Mouse (Mus musculus): ENCODE measurements around the gene Sox13. TPM values are rescaled to one million over a fixed set of nuclear protein-coding genes. Genes with fewer than 3 reads are reported as not detected.

Sox13 gene
- polyA plus RNA-seq, 1 experiment from 2014 or later = 12.5 TPM

GRCm38 (mm10) chr1:133370352-133370751 lies 53.8 kb downstream of the Sox13 start:
- Histone ChIP-seq H3K27ac (no peak overlapping the region), H3K36me3 (replicated peaks) (no peaks in the 10 kb centered on the region), H3K27me3 (ENCODE audit: poor library complexity, severe bottlenecking) (peaks cover 34% of the 10 kb centered on the region), H3K4me1 (peaks cover 43% of the 10 kb centered on the region), H3K9me3 (no peaks in the 10 kb centered on the region), H3K4me3 (no peak overlapping the region)
- WGBS = 86% methylated on average over 4 of the region's 4 CpGs
- DNase-seq (ENCODE audit: extremely low spot score, low spot score) = no peak

DNA sequence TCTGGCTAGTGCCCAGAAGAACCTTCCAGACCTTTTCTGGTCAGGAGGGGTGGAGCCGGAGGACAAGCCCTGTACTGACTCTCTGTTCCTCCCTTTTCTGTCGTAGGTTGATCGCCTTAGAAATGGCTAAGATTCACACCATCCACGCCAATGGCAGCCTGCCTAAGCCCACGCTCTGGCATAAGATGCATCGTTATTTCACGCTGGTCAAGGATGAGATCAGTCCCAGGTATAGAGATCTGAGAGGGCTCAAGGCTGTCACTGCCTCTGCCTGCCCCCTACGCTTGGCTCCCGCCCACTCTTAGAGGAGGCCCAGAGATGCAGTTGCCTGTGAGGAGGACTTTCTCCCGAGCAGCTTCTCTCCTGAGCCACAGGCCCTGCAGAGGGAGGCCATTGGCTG lies 55.5 kb downstream of the Sox13 start:
- WGBS = 61% methylated on average over 10 of the region's 10 CpGs
- Histone ChIP-seq H3K36me3 (replicated peaks) (no peaks in the 10 kb centered on the region), H3K4me1 (peaks cover 61% of the 10 kb centered on the region), H3K27me3 (ENCODE audit: poor library complexity, severe bottlenecking) (peaks cover 51% of the 10 kb centered on the region), H3K9me3 (no peaks in the 10 kb centered on the region), H3K4me3 (no peak overlapping the region), H3K27ac (peak overlapping the region; percentile 73)
- no peak for DNase-seq (ENCODE audit: extremely low spot score, low spot score)

- 10% methylated on average over 11 of the region's 11 CpGs for WGBS
- H3K27me3 ChIP-seq (ENCODE audit: poor library complexity, severe bottlenecking) = peaks cover 58% of the 10 kb centered on the region
- peaks cover 63% of the 10 kb centered on the region for H3K4me1 ChIP-seq
- no peak for DNase-seq (ENCODE audit: extremely low spot score, low spot score)
- H3K36me3 ChIP-seq (replicated peaks) = no peaks in the 10 kb centered on the region
- H3K27ac ChIP-seq = peak overlapping the region; percentile 73
- no peaks in the 10 kb centered on the region for H3K9me3 ChIP-seq
- H3K4me3 ChIP-seq = no peak overlapping the region
Measured at GRCm38 (mm10) chr1:133367606-133368488, 56.3 kb downstream of the Sox13 start.

GRCm38 (mm10) chr1:133366951-133367605 lies 57.1 kb downstream of the Sox13 start:
- H3K27me3 ChIP-seq (ENCODE audit: poor library complexity, severe bottlenecking) = peaks cover 65% of the 10 kb centered on the region
- no peak overlapping the region for H3K4me3 ChIP-seq

GRCm38 (mm10) chr1:133364890-133365289 lies 59.3 kb downstream of the Sox13 start:
- no peak for DNase-seq (ENCODE audit: extremely low spot score, low spot score)
- Histone ChIP-seq H3K4me1 (peaks cover 51% of the 10 kb centered on the region), H3K4me3 (no peak overlapping the region), H3K9me3 (no peaks in the 10 kb centered on the region), H3K36me3 (replicated peaks) (no peaks in the 10 kb centered on the region), H3K27ac (no peak overlapping the region), H3K27me3 (ENCODE audit: poor library complexity, severe bottlenecking) (peaks cover 76% of the 10 kb centered on the region)
- WGBS = 40% methylated on average over 2 of the region's 2 CpGs

More at GRCm38 (mm10) chr1:133366951-133367605, 57.1 kb downstream of the Sox13 start:
- Histone ChIP-seq H3K36me3 (replicated peaks) (no peaks in the 10 kb centered on the region), H3K9me3 (no peaks in the 10 kb centered on the region), H3K27ac (peak overlapping the region; percentile 73; the same call in 1 of the 2 replicates), H3K4me1 (peaks cover 56% of the 10 kb centered on the region)
- DNase-seq (ENCODE audit: extremely low spot score, low spot score) = no peak
- 56% methylated on average over 10 of the region's 10 CpGs for WGBS

GRCm38 (mm10) chr1:133364022-133364630 lies 60.1 kb downstream of the Sox13 start:
- peak overlapping the region; percentile 81 for H3K4me3 ChIP-seq
- peaks cover 82% of the 10 kb centered on the region for H3K27me3 ChIP-seq (ENCODE audit: poor library complexity, severe bottlenecking)
- WGBS = under 1% methylated on average over 27 of the region's 27 CpGs
- peak overlapping the region; percentile 74 for H3K27ac ChIP-seq
- H3K9me3 ChIP-seq = no peaks in the 10 kb centered on the region
- peaks cover 51% of the 10 kb centered on the region for H3K4me1 ChIP-seq
- no peak for DNase-seq (ENCODE audit: extremely low spot score, low spot score)
- H3K36me3 ChIP-seq (replicated peaks) = no peaks in the 10 kb centered on the region

GRCm38 (mm10) chr1:133363276-133364021 lies 60.7 kb downstream of the Sox13 start, which contains the start of gene Etnk2:
Gene Etnk2, plus strand, starts transcription at chr1:133363572.
- WGBS = under 1% methylated on average over 52 of the region's 52 CpGs
- no peaks in the 10 kb centered on the region for H3K9me3 ChIP-seq
- peak within 1 kb of the TSS; percentile 74 for H3K27ac ChIP-seq
- peaks cover 83% of the 10 kb centered on the region for H3K27me3 ChIP-seq (ENCODE audit: poor library complexity, severe bottlenecking)
- H3K4me1 ChIP-seq = peaks cover 46% of the 10 kb centered on the region
- DNase-seq (ENCODE audit: extremely low spot score, low spot score) = peak; percentile 84
- H3K36me3 ChIP-seq (replicated peaks) = no peaks in the 10 kb centered on the region
- H3K4me3 ChIP-seq = peak within 1 kb of the TSS; percentile 81

DNA sequence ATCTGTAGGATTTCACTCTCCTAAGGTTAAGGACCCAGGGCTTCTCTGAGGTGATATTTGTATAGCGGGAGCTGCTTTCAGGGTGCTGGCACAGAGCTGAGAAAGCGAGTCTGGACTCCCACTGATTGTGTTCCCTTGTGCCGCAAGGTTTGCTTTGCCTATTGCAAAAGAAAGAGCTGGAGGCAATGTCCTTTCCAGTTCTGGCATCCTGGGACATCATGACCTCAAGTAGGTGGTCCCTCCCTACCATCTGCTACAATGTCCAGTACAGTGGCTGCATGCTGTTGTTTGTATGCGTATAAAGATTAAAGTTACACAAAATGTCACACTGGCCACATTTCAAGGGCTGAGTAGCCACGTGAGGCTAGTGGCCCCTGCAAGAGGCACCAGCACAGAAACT lies 62.1 kb downstream of the Sox13 start:
- H3K27me3 ChIP-seq (ENCODE audit: poor library complexity, severe bottlenecking) = peaks cover 86% of the 10 kb centered on the region
- H3K4me3 ChIP-seq = no peak overlapping the region
- peaks cover 33% of the 10 kb centered on the region for H3K4me1 ChIP-seq
- H3K36me3 ChIP-seq (replicated peaks) = no peaks in the 10 kb centered on the region
- H3K27ac ChIP-seq = no peak overlapping the region
- no peak for DNase-seq (ENCODE audit: extremely low spot score, low spot score)
- WGBS = 91% methylated on average over 5 of the region's 5 CpGs
- H3K9me3 ChIP-seq = no peaks in the 10 kb centered on the region

DNA sequence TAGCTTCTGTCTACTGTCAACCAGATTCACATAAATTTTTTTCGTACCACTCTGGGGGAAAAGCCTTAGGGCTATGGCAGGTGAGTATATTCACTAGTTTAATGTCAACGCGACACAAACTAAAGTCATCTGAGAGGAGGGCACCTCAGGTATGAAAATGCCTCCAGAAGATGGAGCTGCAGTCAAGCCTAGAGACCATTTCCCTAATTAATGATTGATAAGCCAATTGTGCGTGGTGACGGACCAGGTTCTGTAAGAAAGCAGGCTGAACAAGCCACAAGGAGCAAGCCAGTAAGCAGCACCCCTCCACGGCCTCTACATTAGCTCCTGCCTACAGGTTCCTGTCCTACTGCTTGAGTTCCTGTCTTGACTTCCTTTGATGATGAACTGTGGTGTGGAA lies 63.2 kb downstream of the Sox13 start:
- no peaks in the 10 kb centered on the region for H3K9me3 ChIP-seq
- WGBS = 92% methylated on average over 6 of the region's 6 CpGs
- peaks cover 86% of the 10 kb centered on the region for H3K27me3 ChIP-seq (ENCODE audit: poor library complexity, severe bottlenecking)
- no peak overlapping the region for H3K4me3 ChIP-seq
- no peak for DNase-seq (ENCODE audit: extremely low spot score, low spot score)
- no peak overlapping the region for H3K27ac ChIP-seq
- H3K36me3 ChIP-seq (replicated peaks) = no peaks in the 10 kb centered on the region
- peaks cover 35% of the 10 kb centered on the region for H3K4me1 ChIP-seq

DNA sequence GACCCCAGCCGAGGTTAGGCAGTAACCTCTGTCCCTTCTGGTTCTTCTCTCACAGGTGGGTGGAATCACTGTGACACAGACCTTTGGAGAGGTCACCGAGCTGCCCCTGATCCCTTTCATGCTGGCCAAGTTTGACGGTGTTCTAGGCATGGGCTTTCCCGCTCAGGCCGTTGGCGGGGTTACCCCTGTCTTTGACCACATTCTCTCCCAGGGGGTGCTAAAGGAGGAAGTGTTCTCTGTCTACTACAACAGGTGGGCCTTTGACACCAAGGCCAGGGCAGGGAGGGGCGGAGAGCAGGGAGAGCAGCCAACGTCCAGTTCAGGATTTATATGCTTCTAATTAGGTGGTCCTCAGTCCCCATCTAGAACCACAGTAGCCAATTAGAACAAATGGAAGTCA lies 67.8 kb downstream of the Sox13 start:
- Histone ChIP-seq H3K27ac (no peak overlapping the region), H3K27me3 (ENCODE audit: poor library complexity, severe bottlenecking) (peaks cover 78% of the 10 kb centered on the region), H3K9me3 (no peaks in the 10 kb centered on the region), H3K4me1 (peaks cover 25% of the 10 kb centered on the region), H3K4me3 (no peak overlapping the region), H3K36me3 (replicated peaks) (no peaks in the 10 kb centered on the region)
- DNase-seq (ENCODE audit: extremely low spot score, low spot score) = no peak
- WGBS = 72% methylated on average over 8 of the region's 8 CpGs

DNA sequence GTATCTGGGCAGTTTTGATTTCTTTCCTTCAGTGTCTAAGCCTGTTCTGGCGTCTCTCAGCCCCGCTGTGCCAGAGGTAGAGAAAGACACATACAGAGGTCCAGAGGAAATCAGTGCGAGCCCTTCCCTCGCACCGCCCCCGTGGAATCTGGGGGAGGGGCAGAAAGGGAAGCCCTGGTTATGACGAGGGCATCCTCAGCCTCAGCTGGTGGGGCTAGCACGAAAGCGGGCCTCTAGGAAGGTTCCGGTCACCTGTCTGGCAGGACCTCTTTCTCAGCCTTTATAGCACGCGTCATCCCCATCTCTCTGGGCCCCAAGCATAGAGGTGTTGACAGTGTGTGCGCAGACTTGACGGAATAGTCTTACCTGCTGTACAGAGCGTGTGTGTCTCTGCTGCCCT lies 68.3 kb downstream of the Sox13 start:
- Histone ChIP-seq H3K9me3 (no peaks in the 10 kb centered on the region), H3K4me3 (no peak overlapping the region), H3K4me1 (peaks cover 25% of the 10 kb centered on the region), H3K27me3 (ENCODE audit: poor library complexity, severe bottlenecking) (peaks cover 77% of the 10 kb centered on the region), H3K36me3 (replicated peaks) (no peaks in the 10 kb centered on the region), H3K27ac (no peak overlapping the region)
- no peak for DNase-seq (ENCODE audit: extremely low spot score, low spot score)
- 57% methylated on average over 15 of the region's 15 CpGs for WGBS

DNA sequence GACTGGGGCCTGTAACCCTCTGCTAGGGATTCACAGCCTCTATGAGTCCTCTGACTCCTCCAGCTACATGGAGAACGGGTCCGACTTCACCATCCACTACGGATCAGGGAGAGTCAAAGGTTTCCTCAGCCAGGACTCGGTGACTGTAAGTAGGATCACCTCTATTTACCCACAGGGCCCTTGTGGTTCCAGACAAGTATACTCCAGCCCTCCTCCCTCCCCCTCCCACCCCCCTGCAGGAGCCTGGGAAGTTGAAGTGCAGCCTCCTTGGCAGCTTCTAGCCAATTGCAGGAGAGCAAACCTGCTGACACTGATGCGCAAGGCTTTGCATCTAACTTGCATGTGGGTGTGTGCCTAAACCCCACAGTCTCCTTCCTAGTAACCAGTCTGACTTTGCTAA lies 68.7 kb downstream of the Sox13 start:
- WGBS = 53% methylated on average over 5 of the region's 5 CpGs
- peaks cover 77% of the 10 kb centered on the region for H3K27me3 ChIP-seq (ENCODE audit: poor library complexity, severe bottlenecking)
- H3K9me3 ChIP-seq = no peaks in the 10 kb centered on the region
- no peak overlapping the region for H3K27ac ChIP-seq
- H3K4me1 ChIP-seq = peaks cover 25% of the 10 kb centered on the region
- no peak overlapping the region for H3K4me3 ChIP-seq
- no peaks in the 10 kb centered on the region for H3K36me3 ChIP-seq (replicated peaks)
- no peak for DNase-seq (ENCODE audit: extremely low spot score, low spot score)

All from forebrain, embryonic 10.5 days (tissue).